Mouse (Mus musculus) kidney, postnatal 25 days (tissue): ENCODE data around the gene Crispld2.

Experiments
- DNase-seq, 2 experiments: peaks; one replicate each; pipeline ENCODE4 v3.0.0; 2021; ENCODE audit warnings: mixed read lengths in 2 of 2

Crispld2 gene

GRCm38 (mm10) chr8:120036578-120036977 is 44.3 kb downstream of the Crispld2 start:
- no peak for DNase-seq

- peak; percentile 58 to 73 for DNase-seq
Observed at GRCm38 (mm10) chr8:120037199-120037598, 45.0 kb downstream of the Crispld2 start.

GRCm38 (mm10) chr8:120037611-120038010 is 45.4 kb downstream of the Crispld2 start:
- DNase-seq, result no peak

GRCm38 (mm10) chr8:120038741-120039140 is 46.5 kb downstream of the Crispld2 start:
- no peak for DNase-seq

GRCm38 (mm10) chr8:120039313-120039919 is 47.2 kb downstream of the Crispld2 start:
- DNase-seq, result no peak

- peak; percentile 44 to 73 for DNase-seq
Observed at GRCm38 (mm10) chr8:120040861-120041260, 48.6 kb downstream of the Crispld2 start.

- DNase-seq, result no peak
Observed at GRCm38 (mm10) chr8:120042542-120043312, 50.5 kb downstream of the Crispld2 start.

- no peak for DNase-seq
Observed at GRCm38 (mm10) chr8:120044907-120045306, 52.7 kb downstream of the Crispld2 start.

GRCm38 (mm10) chr8:120045471-120045870 is 53.2 kb downstream of the Crispld2 start:
- no peak for DNase-seq

- DNase-seq, result peak; percentile 91 to 97
Observed at GRCm38 (mm10) chr8:120046258-120047020, 54.2 kb downstream of the Crispld2 start.

- no peak for DNase-seq
Observed at GRCm38 (mm10) chr8:120049949-120050348, 57.7 kb downstream of the Crispld2 start.

- DNase-seq, result no peak
Observed at GRCm38 (mm10) chr8:120050376-120050775, 58.1 kb downstream of the Crispld2 start.

- peak; percentile 38 to 53 for DNase-seq
Observed at GRCm38 (mm10) chr8:120051006-120051405, 58.8 kb downstream of the Crispld2 start.

GRCm38 (mm10) chr8:120051908-120052307 is 59.7 kb downstream of the Crispld2 start:
- DNase-seq, result no peak

GRCm38 (mm10) chr8:120052318-120052717 is 60.1 kb downstream of the Crispld2 start:
- no peak for DNase-seq

- no peak for DNase-seq
Observed at GRCm38 (mm10) chr8:120054833-120055232, 62.6 kb downstream of the Crispld2 start.

GRCm38 (mm10) chr8:120057078-120057477 is 64.8 kb downstream of the Crispld2 start:
- DNase-seq, result peak in 1 of 2 experiments; percentile 66

GRCm38 (mm10) chr8:120062742-120063141 is 70.5 kb downstream of the Crispld2 start:
- DNase-seq, result no peak

- no peak for DNase-seq
Observed at GRCm38 (mm10) chr8:120063326-120063725, 71.1 kb downstream of the Crispld2 start.

- DNase-seq, result no peak
Observed at GRCm38 (mm10) chr8:120065611-120066010, 73.4 kb downstream of the Crispld2 start.

GRCm38 (mm10) chr8:120066226-120066625 is 74.0 kb downstream of the Crispld2 start:
- DNase-seq, result no peak

- peak; percentile 78 to 90 for DNase-seq
Observed at GRCm38 (mm10) chr8:120067936-120068668, 75.9 kb downstream of the Crispld2 start.

GRCm38 (mm10) chr8:120071684-120072083 is 79.4 kb downstream of the Crispld2 start:
- DNase-seq, result peak; percentile 80 to 93
